In genomic region chr10:59972999-59973398, GRCm38 (mm10) we compare ENCODE assay signal across 16 mouse cellular contexts. TPM values are rescaled to one million over a fixed set of nuclear protein-coding genes. Genes with fewer than 3 reads are reported as not detected.
DNase-seq lines count a peak whose midpoint lies in the region; ATAC-seq and TF ChIP-seq lines count a peak whose summit lies in the region.
"Had no signal": no experiment of that assay in that cellular context is flagged by ENCODE, and none has a peak within 500 bp of the region (broad histone marks: within the 10 kb centered on the region; RNA-seq: fewer than 3 reads in every experiment).

No protein-coding gene starts in this region.

- peak overlapping the region; percentile 84 for H3K27ac ChIP-seq in heart, embryonic 15.5 days
- peak overlapping the region; percentile 45 for H3K27ac ChIP-seq in left cerebral cortex, adult 2 months
- H3K27ac ChIP-seq in stomach, embryonic 16.5 days (ENCODE audit: low read length) = peak overlapping the region; percentile 57
- H3K27ac ChIP-seq: liver, embryonic 14.5 days had no signal

- H3K27me3 ChIP-seq in heart, embryonic 15.5 days = no peaks in the 10 kb centered on the region
- H3K27me3 ChIP-seq in stomach, embryonic 16.5 days (ENCODE audit: control insufficient read depth, insufficient read depth, low read length) = no peaks in the 10 kb centered on the region
- H3K27me3 ChIP-seq: megakaryocyte, embryonic 14.5 days had no signal

- H3K4me3 ChIP-seq in heart, embryonic 15.5 days = no peak overlapping the region
- no peak overlapping the region for H3K4me3 ChIP-seq in left cerebral cortex, adult 2 months
- H3K4me3 ChIP-seq in stomach, embryonic 16.5 days (replicated peaks; ENCODE audit: low read length) = no peak overlapping the region
- H3K4me3 ChIP-seq: megakaryocyte, embryonic 14.5 days had no signal

- H3K36me3 ChIP-seq in heart, embryonic 15.5 days = no peaks in the 10 kb centered on the region
- no peaks in the 10 kb centered on the region for H3K36me3 ChIP-seq in stomach, embryonic 16.5 days (ENCODE audit: control insufficient read depth, insufficient read depth, low read length)
- H3K36me3 ChIP-seq: G1E had no signal

- H3K4me1 ChIP-seq in heart, embryonic 15.5 days (replicated peaks) = peaks cover 73% of the 10 kb centered on the region
- peaks cover 31% of the 10 kb centered on the region for H3K4me1 ChIP-seq in stomach, embryonic 16.5 days (ENCODE audit: control insufficient read depth, insufficient read depth, low read length)

- no peaks in the 10 kb centered on the region for H3K9me3 ChIP-seq in heart, embryonic 15.5 days (replicated peaks)
- H3K9me3 ChIP-seq in stomach, embryonic 16.5 days (replicated peaks; ENCODE audit: control insufficient read depth, low read length) = no peaks in the 10 kb centered on the region
- H3K9me3 ChIP-seq: G1E; megakaryocyte, embryonic 14.5 days had no signal

- no peak for DNase-seq in heart, adult 9 months (ENCODE audit: low spot score in 2 of 2)
- DNase-seq in left cerebral cortex, adult 2 months (ENCODE audit: extremely low spot score in 1 of 2, low spot score in 2 of 2) = no peak
- no peak for DNase-seq in left cerebral cortex, adult 8-10 months (ENCODE audit: low spot score in 2 of 2)
- peak; percentile 41 for DNase-seq in thymus, postnatal 14 days
- no peak for DNase-seq in thymus, adult 18-20 months
- no peak for DNase-seq in natural killer cell, adult 2 months (ENCODE audit: low spot score in 2 of 2)
- DNase-seq: adrenal gland, postnatal 25 days; B cell, adult 2 months; forebrain, postnatal 0 days; gastrocnemius, postnatal 36 days; spleen, adult 18-20 months had no signal

- TF ChIP-seq CTCF in left cerebral cortex, adult 2 months (IDR thresholded peaks at IDR 0.05) = no peak

- 85% methylated on average over 6 of the region's 6 CpGs for WGBS in heart, embryonic 15.5 days
- WGBS in stomach, embryonic 16.5 days = 71% methylated on average over 6 of the region's 6 CpGs

- intact Hi-C loops in left cerebral cortex, adult 2 months (cut with DNase I) = no loop called here

- no peak for ATAC-seq in heart, embryonic 15.5 days (replicated peaks; ENCODE audit: insufficient number of reproducible peaks, insufficient read depth, low FRiP score, low read depth)
- no peak for ATAC-seq in stomach, embryonic 16.5 days (ENCODE audit: insufficient read depth, low FRiP score)
- ATAC-seq: forebrain, postnatal 0 days had no signal

- H3K4me2 ChIP-seq in heart, embryonic 15.5 days = no peak overlapping the region
- no peak overlapping the region for H3K4me2 ChIP-seq in stomach, embryonic 16.5 days (ENCODE audit: low read depth, low read length)

- H3K9ac ChIP-seq in heart, embryonic 15.5 days = no peak overlapping the region; the same call in 1 of the 2 replicates
- no peak overlapping the region for H3K9ac ChIP-seq in stomach, embryonic 16.5 days (ENCODE audit: low read length)
- H3K9ac ChIP-seq: forebrain, postnatal 0 days; liver, embryonic 14.5 days had no signal

RNA-seq across cellular contexts. Expression of gene Ddit4, which starts 21.4 kb away (rescaled TPM):
- polyA plus RNA-seq in heart, embryonic 15.5 days (2015; fragmentation: Nextera tagmentation; extraction: Ambion mirVana) = 22.7 and 33.4 TPM in 2 replicates
- total RNA-seq in left cerebral cortex, adult 2 months (2021) = 10 to 100 TPM; 46.9 to 71.1 TPM
- total RNA-seq in left cerebral cortex, adult 8-10 months (2022) = 10 to 100 TPM; 35.6 to 58.9 (median 44.0) TPM
- polyA plus RNA-seq in stomach, embryonic 16.5 days (2015; fragmentation: Nextera tagmentation; extraction: Ambion mirVana) = 30.4 and 34.8 TPM in 2 replicates

RNA-seq across cellular contexts. Expression of gene Ascc1, which starts 29.6 kb away (rescaled TPM):
- polyA plus RNA-seq in heart, embryonic 15.5 days (2015; fragmentation: Nextera tagmentation; extraction: Ambion mirVana) = 36.1 and 40.6 TPM in 2 replicates
- total RNA-seq in left cerebral cortex, adult 2 months (2021) = 10 to 100 TPM; 13.2 to 15.1 TPM
- 10 to 100 TPM; 16.5 to 20.1 (median 17.6) TPM for total RNA-seq in left cerebral cortex, adult 8-10 months (2022)
- 45.2 and 46.2 TPM in 2 replicates for polyA plus RNA-seq in stomach, embryonic 16.5 days (2015; fragmentation: Nextera tagmentation; extraction: Ambion mirVana)

RNA-seq across cellular contexts. Expression of gene Anapc16, which starts 29.9 kb away (rescaled TPM):
- 85.4 and 92.2 TPM in 2 replicates for polyA plus RNA-seq in heart, embryonic 15.5 days (2015; fragmentation: Nextera tagmentation; extraction: Ambion mirVana)
- 10 to 100 TPM; 61.5 to 68.6 TPM for total RNA-seq in left cerebral cortex, adult 2 months (2021)
- 10 to 100 TPM; 58.0 to 60.8 (median 60.2) TPM for total RNA-seq in left cerebral cortex, adult 8-10 months (2022)
- 75.6 and 90.7 TPM in 2 replicates for polyA plus RNA-seq in stomach, embryonic 16.5 days (2015; fragmentation: Nextera tagmentation; extraction: Ambion mirVana)
